Mouse (Mus musculus): ENCODE measurements around the gene March6. TPM values are rescaled to one million over a fixed set of nuclear protein-coding genes. Genes with fewer than 3 reads are reported as not detected.

Gene March6
- polyA plus RNA-seq, 1 experiment from 2014 or later, result 67.5 TPM

DNA sequence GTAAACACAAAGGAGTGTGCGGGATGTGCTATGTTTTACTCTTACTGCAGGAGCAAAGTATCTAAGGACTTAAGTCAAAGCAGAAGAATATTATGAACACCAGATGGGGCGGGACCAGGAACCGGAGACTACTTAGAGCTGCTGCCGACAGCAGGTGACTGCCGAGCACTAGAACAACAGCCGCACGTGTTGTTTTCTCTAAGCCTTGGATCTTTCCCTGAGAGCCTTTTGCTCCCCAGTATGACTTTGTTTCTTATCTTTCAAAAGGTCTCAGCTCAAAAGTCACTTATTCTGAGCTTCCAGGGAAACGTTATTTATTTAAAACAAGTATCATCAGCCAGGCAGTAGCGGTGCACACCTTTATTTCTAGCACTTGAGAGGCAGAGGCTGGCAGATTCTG, 36.0 kb downstream of the March6 start:
- no peak overlapping the region for H3K27ac ChIP-seq
- WGBS, result 84% methylated on average over 9 of the region's 9 CpGs
- H3K4me2 ChIP-seq (replicated peaks), result no peak overlapping the region
- H3K4me3 ChIP-seq, result no peak overlapping the region
- H3K9me3 ChIP-seq (replicated peaks), result no peaks in the 10 kb centered on the region
- H3K4me1 ChIP-seq, result no peaks in the 10 kb centered on the region
- no peak for ATAC-seq (ENCODE audit: low FRiP score)
- no peaks in the 10 kb centered on the region for H3K27me3 ChIP-seq
- H3K36me3 ChIP-seq, result peaks cover 52% of the 10 kb centered on the region
- no peak overlapping the region for H3K9ac ChIP-seq

DNA sequence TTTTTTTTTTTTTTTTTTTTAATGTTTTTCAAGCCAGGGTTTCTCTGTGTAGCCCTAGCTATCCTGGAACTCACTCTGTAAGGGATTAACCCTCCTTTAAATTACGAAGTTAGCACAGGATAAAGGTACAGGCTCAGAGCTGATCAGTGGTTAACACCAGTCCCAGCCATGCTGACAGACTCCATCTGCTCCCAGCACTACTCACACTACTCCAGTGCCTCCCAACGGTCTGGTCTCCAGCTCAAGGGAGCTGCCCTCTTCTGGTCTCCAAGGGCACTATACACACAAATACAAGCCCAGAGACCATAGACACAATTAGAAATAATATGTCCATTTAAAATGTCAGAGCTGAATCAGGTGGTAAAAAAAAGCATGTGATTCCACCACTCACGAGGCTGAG, 36.5 kb downstream of the March6 start:
- no peak overlapping the region for H3K4me3 ChIP-seq
- H3K4me2 ChIP-seq (replicated peaks), result no peak overlapping the region
- no peaks in the 10 kb centered on the region for H3K4me1 ChIP-seq
- no peak for ATAC-seq (ENCODE audit: low FRiP score)
- WGBS, result 81% methylated on average over 3 of the region's 3 CpGs
- peaks cover 50% of the 10 kb centered on the region for H3K36me3 ChIP-seq
- no peak overlapping the region for H3K27ac ChIP-seq
- no peak overlapping the region for H3K9ac ChIP-seq
- H3K27me3 ChIP-seq, result no peaks in the 10 kb centered on the region
- no peaks in the 10 kb centered on the region for H3K9me3 ChIP-seq (replicated peaks)

DNA sequence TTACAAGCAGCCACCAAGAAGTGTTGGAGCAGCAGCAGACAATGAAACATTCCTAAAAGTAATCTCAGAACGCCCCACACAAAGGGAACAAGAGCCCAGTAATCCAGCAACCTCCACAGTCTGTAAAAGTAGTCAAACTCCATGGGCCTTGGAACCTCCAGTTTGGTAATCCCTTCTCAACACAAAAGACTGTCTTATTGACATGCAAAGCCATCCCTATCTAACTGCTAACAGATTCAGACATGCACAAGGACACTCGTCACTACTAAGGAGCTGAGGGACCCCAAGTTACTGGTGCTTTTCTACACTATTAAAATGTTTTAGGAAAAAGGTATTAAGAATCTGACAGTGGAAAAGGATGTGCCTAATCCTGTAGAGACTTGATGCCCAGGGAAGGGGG, 43.4 kb downstream of the March6 start:
- no peak overlapping the region for H3K4me2 ChIP-seq (replicated peaks)
- no peak overlapping the region for H3K9ac ChIP-seq
- H3K27ac ChIP-seq, result no peak overlapping the region
- no peaks in the 10 kb centered on the region for H3K27me3 ChIP-seq
- no peaks in the 10 kb centered on the region for H3K4me1 ChIP-seq
- 61% methylated on average over 2 of the region's 2 CpGs for WGBS
- no peak for ATAC-seq (ENCODE audit: low FRiP score)
- no peak overlapping the region for H3K4me3 ChIP-seq
- H3K36me3 ChIP-seq, result peaks cover 34% of the 10 kb centered on the region
- H3K9me3 ChIP-seq (replicated peaks), result no peaks in the 10 kb centered on the region

GRCm38 (mm10) chr15:31476678-31477077, 54.2 kb downstream of the March6 start:
- 100% methylated on average over 1 of the region's 1 CpGs for WGBS
- peaks cover 62% of the 10 kb centered on the region for H3K36me3 ChIP-seq
- H3K4me1 ChIP-seq, result no peaks in the 10 kb centered on the region

GRCm38 (mm10) chr15:31472645-31473574, 57.9 kb downstream of the March6 start:
- H3K9me3 ChIP-seq (replicated peaks), result no peaks in the 10 kb centered on the region
- H3K4me2 ChIP-seq (replicated peaks), result no peak overlapping the region
- 84% methylated on average over 4 of the region's 4 CpGs for WGBS
- H3K36me3 ChIP-seq, result peaks cover 46% of the 10 kb centered on the region
- ATAC-seq (ENCODE audit: low FRiP score), result no peak
- no peaks in the 10 kb centered on the region for H3K4me1 ChIP-seq
- no peaks in the 10 kb centered on the region for H3K27me3 ChIP-seq
- no peak overlapping the region for H3K27ac ChIP-seq
- no peak overlapping the region for H3K9ac ChIP-seq
- H3K4me3 ChIP-seq, result no peak overlapping the region

More at GRCm38 (mm10) chr15:31476678-31477077, 54.2 kb downstream of the March6 start:
- H3K9ac ChIP-seq, result no peak overlapping the region
- H3K27me3 ChIP-seq, result no peaks in the 10 kb centered on the region
- no peak overlapping the region for H3K4me2 ChIP-seq (replicated peaks)
- H3K27ac ChIP-seq, result no peak overlapping the region
- ATAC-seq (ENCODE audit: low FRiP score), result no peak
- H3K9me3 ChIP-seq (replicated peaks), result no peaks in the 10 kb centered on the region
- no peak overlapping the region for H3K4me3 ChIP-seq

DNA sequence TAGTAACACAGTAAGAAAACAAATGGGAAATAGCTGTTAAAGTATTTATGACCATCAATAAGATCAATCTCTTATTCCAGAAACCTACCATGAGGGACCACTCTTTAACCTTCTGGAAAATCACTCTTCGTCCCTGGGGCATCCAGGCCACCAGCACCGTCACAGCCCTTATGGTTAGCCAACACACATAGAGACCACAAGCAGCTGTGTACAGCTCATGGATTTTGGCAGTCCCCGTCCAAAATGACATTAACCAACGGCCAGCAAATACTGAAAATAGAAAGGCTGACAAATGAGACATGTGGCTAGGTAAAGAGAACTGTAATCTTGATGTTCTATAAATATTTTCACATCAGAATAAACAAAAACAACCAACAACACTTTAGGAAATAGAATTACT, 59.3 kb downstream of the March6 start:
- Histone ChIP-seq H3K4me3 (no peak overlapping the region), H3K27ac (no peak overlapping the region), H3K4me2 (replicated peaks) (no peak overlapping the region), H3K27me3 (no peaks in the 10 kb centered on the region), H3K4me1 (no peaks in the 10 kb centered on the region), H3K9me3 (replicated peaks) (no peaks in the 10 kb centered on the region), H3K9ac (no peak overlapping the region), H3K36me3 (peaks cover 48% of the 10 kb centered on the region)
- 94% methylated on average over 4 of the region's 4 CpGs for WGBS
- no peak for ATAC-seq (ENCODE audit: low FRiP score)

DNA sequence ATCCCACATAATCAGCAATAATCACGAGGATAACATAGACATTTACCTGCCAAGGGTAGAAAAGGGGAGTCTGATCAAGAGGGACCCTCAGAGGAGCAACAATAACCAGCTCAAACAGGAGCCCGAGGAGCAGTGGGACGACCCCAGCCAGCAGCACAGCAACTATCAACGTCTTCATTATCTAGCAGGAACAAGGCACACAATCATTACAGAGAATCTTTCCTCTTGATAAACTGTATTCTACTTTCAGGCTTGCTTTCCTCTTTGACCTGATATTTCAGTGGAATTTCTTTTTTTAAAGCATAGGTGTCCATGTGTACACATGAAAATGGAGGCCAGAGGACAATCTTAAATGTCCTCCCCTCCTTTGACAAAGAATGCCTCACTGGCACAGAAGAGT, 61.4 kb downstream of the March6 start:
- H3K36me3 ChIP-seq, result peaks cover 58% of the 10 kb centered on the region
- ATAC-seq (ENCODE audit: low FRiP score), result no peak
- 91% methylated on average over 4 of the region's 4 CpGs for WGBS
- no peaks in the 10 kb centered on the region for H3K4me1 ChIP-seq
- H3K4me3 ChIP-seq, result no peak overlapping the region
- H3K27me3 ChIP-seq, result no peaks in the 10 kb centered on the region
- no peaks in the 10 kb centered on the region for H3K9me3 ChIP-seq (replicated peaks)
- no peak overlapping the region for H3K27ac ChIP-seq
- H3K4me2 ChIP-seq (replicated peaks), result no peak overlapping the region
- no peak overlapping the region for H3K9ac ChIP-seq

- no peak overlapping the region for H3K9ac ChIP-seq
- no peaks in the 10 kb centered on the region for H3K9me3 ChIP-seq (replicated peaks)
- no peak overlapping the region for H3K4me2 ChIP-seq (replicated peaks)
- no peaks in the 10 kb centered on the region for H3K27me3 ChIP-seq
- H3K4me3 ChIP-seq, result no peak overlapping the region
- no peak overlapping the region for H3K27ac ChIP-seq
- 95% methylated on average over 5 of the region's 5 CpGs for WGBS
- H3K4me1 ChIP-seq, result no peaks in the 10 kb centered on the region
- peaks cover 59% of the 10 kb centered on the region for H3K36me3 ChIP-seq
- ATAC-seq (ENCODE audit: low FRiP score), result no peak
Observed at GRCm38 (mm10) chr15:31468806-31469205, 62.0 kb downstream of the March6 start.

DNA sequence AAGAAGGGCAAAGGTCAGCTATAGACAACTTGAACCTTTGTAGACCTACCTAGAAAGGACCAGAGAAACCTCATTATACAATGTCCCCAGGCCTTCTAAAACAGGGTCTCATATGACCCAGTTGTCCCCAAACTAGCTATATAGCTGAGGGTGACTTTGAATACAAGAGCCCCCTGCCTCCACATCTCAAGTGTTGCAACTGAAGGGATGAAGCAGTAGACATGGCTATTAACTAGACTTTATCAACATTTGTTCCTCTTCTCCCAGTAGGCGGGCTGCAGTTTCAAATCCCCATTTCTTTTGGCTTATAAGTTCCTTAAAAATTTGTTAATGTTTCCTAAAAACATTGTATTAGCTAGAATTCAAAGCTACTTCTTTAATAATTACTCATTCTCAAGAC, 64.1 kb downstream of the March6 start:
- peaks cover 73% of the 10 kb centered on the region for H3K36me3 ChIP-seq
- no peaks in the 10 kb centered on the region for H3K9me3 ChIP-seq (replicated peaks)
- no peak overlapping the region for H3K4me2 ChIP-seq (replicated peaks)
- H3K27ac ChIP-seq, result no peak overlapping the region
- H3K4me3 ChIP-seq, result no peak overlapping the region
- WGBS, result 96% methylated on average over 1 of the region's 1 CpGs
- H3K27me3 ChIP-seq, result no peaks in the 10 kb centered on the region
- no peaks in the 10 kb centered on the region for H3K4me1 ChIP-seq
- no peak overlapping the region for H3K9ac ChIP-seq
- no peak for ATAC-seq (ENCODE audit: low FRiP score)

DNA sequence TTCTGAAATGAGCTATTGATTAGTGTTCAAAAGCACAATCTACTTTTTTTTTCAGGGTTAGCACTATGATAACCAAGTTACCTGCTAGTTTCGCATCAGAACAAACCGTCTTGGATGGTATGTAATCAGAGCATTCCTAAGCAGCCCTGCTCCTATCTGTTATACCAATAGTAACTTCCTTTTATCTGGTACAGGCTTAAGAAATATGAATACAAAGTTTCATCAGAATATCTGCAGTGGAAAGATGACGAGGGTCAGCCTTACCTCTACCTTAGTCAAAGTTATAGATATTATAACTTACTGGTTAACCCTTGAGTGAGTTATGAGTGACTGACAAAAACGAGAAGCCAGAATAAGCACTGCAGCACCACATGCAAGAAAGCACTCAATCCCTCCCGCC, 64.6 kb downstream of the March6 start:
- no peaks in the 10 kb centered on the region for H3K4me1 ChIP-seq
- H3K4me3 ChIP-seq, result no peak overlapping the region
- no peak overlapping the region for H3K27ac ChIP-seq
- no peaks in the 10 kb centered on the region for H3K9me3 ChIP-seq (replicated peaks)
- no peak for ATAC-seq (ENCODE audit: low FRiP score)
- H3K36me3 ChIP-seq, result peaks cover 77% of the 10 kb centered on the region
- no peaks in the 10 kb centered on the region for H3K27me3 ChIP-seq
- H3K4me2 ChIP-seq (replicated peaks), result no peak overlapping the region
- H3K9ac ChIP-seq, result no peak overlapping the region
- 91% methylated on average over 5 of the region's 5 CpGs for WGBS

- WGBS, result 96% methylated on average over 2 of the region's 2 CpGs
- H3K4me3 ChIP-seq, result no peak overlapping the region
- H3K36me3 ChIP-seq, result peaks cover 80% of the 10 kb centered on the region
- H3K4me2 ChIP-seq (replicated peaks), result no peak overlapping the region
- no peaks in the 10 kb centered on the region for H3K4me1 ChIP-seq
- H3K27me3 ChIP-seq, result no peaks in the 10 kb centered on the region
- no peak overlapping the region for H3K9ac ChIP-seq
- no peak for ATAC-seq (ENCODE audit: low FRiP score)
- H3K9me3 ChIP-seq (replicated peaks), result no peaks in the 10 kb centered on the region
- H3K27ac ChIP-seq, result no peak overlapping the region
Observed at GRCm38 (mm10) chr15:31465806-31466205, 65.0 kb downstream of the March6 start.

- Histone ChIP-seq H3K9ac (no peak overlapping the region), H3K9me3 (replicated peaks) (no peaks in the 10 kb centered on the region), H3K27ac (no peak overlapping the region), H3K4me2 (replicated peaks) (no peak overlapping the region), H3K4me3 (no peak overlapping the region), H3K4me1 (no peaks in the 10 kb centered on the region), H3K36me3 (peaks cover 82% of the 10 kb centered on the region), H3K27me3 (no peaks in the 10 kb centered on the region)
- WGBS, result 96% methylated on average over 2 of the region's 2 CpGs
- no peak for ATAC-seq (ENCODE audit: low FRiP score)
Observed at GRCm38 (mm10) chr15:31460571-31460970, 70.3 kb downstream of the March6 start.

- WGBS, result 87% methylated on average over 7 of the region's 7 CpGs
- H3K9ac ChIP-seq, result no peak overlapping the region
- H3K4me3 ChIP-seq, result no peak overlapping the region
- H3K36me3 ChIP-seq, result peaks cover 57% of the 10 kb centered on the region
- no peak for ATAC-seq (ENCODE audit: low FRiP score)
- H3K4me1 ChIP-seq, result peaks cover 4% of the 10 kb centered on the region; the same call in 1 of the 2 replicates
- H3K27ac ChIP-seq, result no peak overlapping the region
- H3K27me3 ChIP-seq, result no peaks in the 10 kb centered on the region
- H3K9me3 ChIP-seq (replicated peaks), result no peaks in the 10 kb centered on the region
- H3K4me2 ChIP-seq (replicated peaks), result no peak overlapping the region
Observed at GRCm38 (mm10) chr15:31458081-31458480, 72.8 kb downstream of the March6 start.
